Mouse (Mus musculus): ENCODE data around the gene Gca. TPM values are rescaled to one million over a fixed set of nuclear protein-coding genes. Genes with fewer than 3 reads are reported as not detected.

Gene Gca
- polyA plus RNA-seq (2015; fragmentation: Nextera tagmentation; extraction: Ambion mirVana), result 3.3 and 3.7 TPM in 2 replicates

GRCm38 (mm10) chr2:62664135-62664670 lies at the start of gene Gca:
TSS of gene Gca (plus strand) at chr2:62664285.
- peak within 1 kb of the TSS; percentile 93 for H3K4me2 ChIP-seq
- ATAC-seq (ENCODE audit: low FRiP score), result peak; percentile 98
- no peak within 1 kb of the TSS for H3K27ac ChIP-seq
- peak within 1 kb of the TSS; percentile 65 for H3K4me3 ChIP-seq
- H3K9ac ChIP-seq, result peak within 1 kb of the TSS; percentile 76
- H3K27me3 ChIP-seq, result peaks cover 8% of the 10 kb centered on the region
- under 1% methylated on average over 43 of the region's 43 CpGs for WGBS
- H3K36me3 ChIP-seq, result no peaks in the 10 kb centered on the region
- peaks cover 5% of the 10 kb centered on the region; the same call in 1 of the 2 replicates for H3K4me1 ChIP-seq (replicated peaks)
- H3K9me3 ChIP-seq, result no peaks in the 10 kb centered on the region

GRCm38 (mm10) chr2:62618934-62619341 lies 45.1 kb upstream of the Gca start:
- Histone ChIP-seq H3K4me3 (no peak overlapping the region), H3K4me1 (replicated peaks) (no peaks in the 10 kb centered on the region), H3K9ac (no peak overlapping the region), H3K36me3 (no peaks in the 10 kb centered on the region), H3K9me3 (no peaks in the 10 kb centered on the region), H3K27me3 (no peaks in the 10 kb centered on the region), H3K27ac (no peak overlapping the region), H3K4me2 (no peak overlapping the region)
- WGBS, result 88% methylated on average over 7 of the region's 7 CpGs
- ATAC-seq (ENCODE audit: low FRiP score), result no peak

- Histone ChIP-seq H3K9ac (no peak overlapping the region), H3K4me1 (replicated peaks) (no peaks in the 10 kb centered on the region), H3K9me3 (no peaks in the 10 kb centered on the region), H3K27ac (no peak overlapping the region), H3K4me2 (no peak overlapping the region), H3K4me3 (no peak overlapping the region), H3K27me3 (no peaks in the 10 kb centered on the region), H3K36me3 (no peaks in the 10 kb centered on the region)
- 64% methylated on average over 2 of the region's 2 CpGs for WGBS
- no peak for ATAC-seq (ENCODE audit: low FRiP score)
Observed at GRCm38 (mm10) chr2:62619679-62620078, 44.4 kb upstream of the Gca start.

GRCm38 (mm10) chr2:62623024-62623441 lies 41.1 kb upstream of the Gca start:
- Histone ChIP-seq H3K4me3 (no peak overlapping the region), H3K9ac (no peak overlapping the region), H3K36me3 (no peaks in the 10 kb centered on the region), H3K4me1 (replicated peaks) (no peaks in the 10 kb centered on the region), H3K27me3 (no peaks in the 10 kb centered on the region), H3K9me3 (no peaks in the 10 kb centered on the region), H3K27ac (no peak overlapping the region), H3K4me2 (no peak overlapping the region)
- WGBS, result 91% methylated on average over 8 of the region's 8 CpGs
- no peak for ATAC-seq (ENCODE audit: low FRiP score)

- ATAC-seq (ENCODE audit: low FRiP score), result no peak
- H3K36me3 ChIP-seq, result no peaks in the 10 kb centered on the region
- H3K9ac ChIP-seq, result no peak overlapping the region
- H3K27me3 ChIP-seq, result 0 out of 2 replicates have a peak, but pooled peaks cover 4% of the 10 kb centered on the region
- H3K4me2 ChIP-seq, result no peak overlapping the region
- no peak overlapping the region for H3K4me3 ChIP-seq
- no peaks in the 10 kb centered on the region for H3K9me3 ChIP-seq
- no peaks in the 10 kb centered on the region for H3K4me1 ChIP-seq (replicated peaks)
- H3K27ac ChIP-seq, result no peak overlapping the region
- 12% methylated on average over 5 of the region's 5 CpGs for WGBS
Observed at GRCm38 (mm10) chr2:62627728-62628127, 36.4 kb upstream of the Gca start.

GRCm38 (mm10) chr2:62628356-62628755 lies 35.7 kb upstream of the Gca start:
- Histone ChIP-seq H3K9me3 (no peaks in the 10 kb centered on the region), H3K9ac (no peak overlapping the region), H3K4me3 (no peak overlapping the region), H3K27ac (no peak overlapping the region), H3K4me1 (replicated peaks) (no peaks in the 10 kb centered on the region), H3K27me3 (0 out of 2 replicates have a peak, but pooled peaks cover 4% of the 10 kb centered on the region), H3K4me2 (no peak overlapping the region), H3K36me3 (no peaks in the 10 kb centered on the region)
- ATAC-seq (ENCODE audit: low FRiP score), result no peak
- 96% methylated on average over 5 of the region's 5 CpGs for WGBS

GRCm38 (mm10) chr2:62630446-62630845 lies 33.6 kb upstream of the Gca start:
- no peaks in the 10 kb centered on the region for H3K4me1 ChIP-seq (replicated peaks)
- ATAC-seq (ENCODE audit: low FRiP score), result peak; percentile 36; the same call in 1 of the 2 replicates
- H3K9ac ChIP-seq, result no peak overlapping the region
- H3K36me3 ChIP-seq, result no peaks in the 10 kb centered on the region
- H3K9me3 ChIP-seq, result no peaks in the 10 kb centered on the region
- H3K4me3 ChIP-seq, result no peak overlapping the region
- no peak overlapping the region for H3K4me2 ChIP-seq
- H3K27ac ChIP-seq, result no peak overlapping the region
- WGBS, result 25% methylated on average over 6 of the region's 6 CpGs
- H3K27me3 ChIP-seq, result 0 out of 2 replicates have a peak, but pooled peaks cover 4% of the 10 kb centered on the region

- no peak overlapping the region for H3K4me2 ChIP-seq
- WGBS, result 94% methylated on average over 2 of the region's 2 CpGs
- H3K9ac ChIP-seq, result no peak overlapping the region
- H3K27me3 ChIP-seq, result peaks cover 9% of the 10 kb centered on the region
- no peaks in the 10 kb centered on the region for H3K36me3 ChIP-seq
- H3K27ac ChIP-seq, result no peak overlapping the region
- 0 out of 2 replicates have a peak, but pooled peaks cover 4% of the 10 kb centered on the region for H3K4me1 ChIP-seq (replicated peaks)
- H3K9me3 ChIP-seq, result no peaks in the 10 kb centered on the region
- H3K4me3 ChIP-seq, result no peak overlapping the region
- no peak for ATAC-seq (ENCODE audit: low FRiP score)
Observed at GRCm38 (mm10) chr2:62639869-62640268, 24.2 kb upstream of the Gca start.

- Histone ChIP-seq H3K9me3 (no peaks in the 10 kb centered on the region), H3K4me1 (replicated peaks) (peaks cover 25% of the 10 kb centered on the region), H3K9ac (no peak overlapping the region), H3K27ac (no peak overlapping the region), H3K36me3 (no peaks in the 10 kb centered on the region), H3K4me2 (peak overlapping the region; percentile 15; the same call in 1 of the 2 replicates), H3K4me3 (no peak overlapping the region), H3K27me3 (peaks cover 24% of the 10 kb centered on the region)
- 0 out of 2 replicates have a peak, but pooled peaks have one; percentile 9 for ATAC-seq (ENCODE audit: low FRiP score)
- WGBS, result 41% methylated on average over 21 of the region's 21 CpGs
Observed at GRCm38 (mm10) chr2:62643405-62644305, 20.4 kb upstream of the Gca start.

GRCm38 (mm10) chr2:62644891-62645290 lies 19.2 kb upstream of the Gca start:
- no peak overlapping the region for H3K27ac ChIP-seq
- no peaks in the 10 kb centered on the region for H3K9me3 ChIP-seq
- H3K36me3 ChIP-seq, result no peaks in the 10 kb centered on the region
- H3K27me3 ChIP-seq, result peaks cover 29% of the 10 kb centered on the region
- no peak overlapping the region for H3K4me2 ChIP-seq
- no peak for ATAC-seq (ENCODE audit: low FRiP score)
- H3K9ac ChIP-seq, result no peak overlapping the region
- 92% methylated on average over 5 of the region's 5 CpGs for WGBS
- peaks cover 25% of the 10 kb centered on the region for H3K4me1 ChIP-seq (replicated peaks)
- no peak overlapping the region for H3K4me3 ChIP-seq

- WGBS, result 38% methylated on average over 12 of the region's 12 CpGs
- H3K4me1 ChIP-seq (replicated peaks), result peaks cover 25% of the 10 kb centered on the region
- no peaks in the 10 kb centered on the region for H3K9me3 ChIP-seq
- no peaks in the 10 kb centered on the region for H3K36me3 ChIP-seq
- peaks cover 29% of the 10 kb centered on the region for H3K27me3 ChIP-seq
- H3K4me2 ChIP-seq, result peak overlapping the region; percentile 75
- H3K4me3 ChIP-seq, result peak overlapping the region; percentile 46
- H3K27ac ChIP-seq, result no peak overlapping the region
- peak overlapping the region; percentile 58; the same call in 1 of the 2 replicates for H3K9ac ChIP-seq
- peak; percentile 46 for ATAC-seq (ENCODE audit: low FRiP score)
Observed at GRCm38 (mm10) chr2:62645475-62645874, 18.6 kb upstream of the Gca start.

- Histone ChIP-seq H3K4me3 (peak within 1 kb of the TSS; percentile 46), H3K4me2 (peak within 1 kb of the TSS; percentile 75), H3K36me3 (no peaks in the 10 kb centered on the region), H3K9me3 (no peaks in the 10 kb centered on the region), H3K9ac (peak within 1 kb of the TSS; percentile 58), H3K27ac (peak within 1 kb of the TSS; percentile 30; the same call in 1 of the 2 replicates), H3K27me3 (peaks cover 29% of the 10 kb centered on the region), H3K4me1 (replicated peaks) (peaks cover 25% of the 10 kb centered on the region)
- peak; percentile 81 for ATAC-seq (ENCODE audit: low FRiP score)
- WGBS, result under 1% methylated on average over 30 of the region's 30 CpGs
Observed at GRCm38 (mm10) chr2:62646014-62646645, 18.0 kb upstream of the Gca start, which contains the start of gene Ifih1. TSS of gene Ifih1 (minus strand) at chr2:62646255.
